Mouse (Mus musculus): ENCODE measurements around the gene Map3k20.

DNA sequence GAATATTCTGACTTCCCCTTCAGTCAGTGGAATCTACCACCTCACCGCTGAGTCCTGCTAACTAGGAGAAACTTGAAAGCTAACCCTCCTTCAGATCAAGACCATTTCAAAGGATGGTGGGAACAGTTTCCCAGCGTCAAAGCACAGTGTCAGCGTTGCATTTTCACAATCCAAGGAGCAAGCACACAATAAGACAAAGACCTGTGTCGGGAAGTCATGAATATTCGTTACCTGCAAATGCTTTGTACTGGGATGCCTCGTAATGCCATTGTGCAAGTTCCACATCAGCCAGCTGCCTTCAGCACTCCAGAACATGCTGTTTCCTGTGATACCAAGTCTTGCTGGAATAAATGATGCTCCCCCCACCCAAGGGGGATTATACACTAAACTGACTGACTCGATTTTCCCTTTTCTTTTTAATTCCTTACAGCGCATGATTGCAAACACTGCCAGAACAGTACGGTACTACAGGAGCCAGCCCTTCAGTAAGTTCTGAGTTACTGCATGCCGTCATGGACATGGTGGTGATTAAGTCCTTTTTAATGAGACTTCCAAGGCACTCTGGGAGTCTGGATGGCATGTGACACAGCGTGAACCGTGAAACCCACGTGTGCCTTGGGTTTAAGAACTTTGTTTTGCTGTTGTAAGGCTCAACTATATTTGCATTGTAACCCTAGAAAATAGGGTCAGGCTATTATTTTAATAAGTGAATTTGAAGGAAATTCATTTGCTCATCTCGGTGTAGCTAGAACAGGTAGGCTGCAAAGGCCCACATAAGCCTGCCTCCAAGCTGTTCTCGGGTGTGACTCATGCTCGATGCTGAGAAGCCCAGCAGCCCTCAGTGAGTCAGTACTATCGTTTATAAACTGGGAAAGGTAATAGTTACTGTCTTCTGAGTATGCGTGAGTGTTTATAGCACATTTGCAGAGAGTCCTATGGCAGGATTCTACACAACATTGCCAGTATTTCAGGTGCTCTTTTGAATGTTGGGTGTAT, 32.6 kb upstream of the Map3k20 start:
- TF ChIP-seq CTCF (IDR thresholded peaks at IDR 0.05; ENCODE audit: borderline replicate concordance, insufficient read depth, low read depth, low read length) (no peak), POLR2A (IDR thresholded peaks at IDR 0.05; ENCODE audit: borderline replicate concordance, insufficient read depth, low read length) (no peak)

Measured in cerebellum, adult 2 months (tissue).